Mouse (Mus musculus) heart, adult 10 weeks (tissue): ENCODE results near the gene Pcp2. TPM values are rescaled to one million over a fixed set of nuclear protein-coding genes. Genes with fewer than 3 reads are reported as not detected.

Source experiments
- polyA plus RNA-seq: library from polyadenylated mRNA; stranded (reverse); fragments of 350-450 nt; fragmentation: Illumina TruSeq; extraction: RNeasy Lipid Tissue Mini Kit (QIAGEN cat#74804); gene quantifications from one replicate; pipeline ENCODE4 v1.2.3, GENCODE M21; 2014; ENCODE audit warnings: low read depth, low replicate concordance

Gene Pcp2
- not detected for polyA plus RNA-seq

GRCm38 (mm10) chr8:3625445-3625844 lies at the start of gene Pcp2:
Gene Pcp2, minus strand, starts transcription at chr8:3625545.

GRCm38 (mm10) chr8:3671980-3672491 lies 46.7 kb upstream of the Pcp2 start, which contains the start of gene Fcor:
Gene Fcor, minus strand, starts transcription at chr8:3672362.

GRCm38 (mm10) chr8:3665507-3665906 lies 40.2 kb upstream of the Pcp2 start, which contains the start of gene Mcemp1:
Gene Mcemp1, plus strand, starts transcription at chr8:3665754.

GRCm38 (mm10) chr8:3655526-3655925 lies 30.2 kb upstream of the Pcp2 start, which contains the start of gene Retn:
Gene Retn, plus strand, starts transcription at chr8:3655770.

GRCm38 (mm10) chr8:3630647-3631477 lies 5.5 kb upstream of the Pcp2 start, which contains the start of gene Stxbp2:
Gene Stxbp2, plus strand, starts transcription at chr8:3630955.

GRCm38 (mm10) chr8:3621199-3621970 lies 4.0 kb downstream of the Pcp2 start, which contains the start of the genes Xab2 and Pet100:
Gene Xab2, minus strand, starts transcription at chr8:3621316.
Gene Pet100, plus strand, starts transcription at chr8:3621548.

GRCm38 (mm10) chr8:3586993-3587390 lies 38.4 kb downstream of the Pcp2 start, which contains the start of gene Camsap3:
Gene Camsap3, plus strand, starts transcription at chr8:3587293.

Other genes with a start within 250 kb of the Pcp2 start
- 10.9 TPM for gene Arhgef18, start 232.5 kb downstream of the Pcp2 start, polyA plus RNA-seq
- gene Pex11g, start 157.9 kb downstream of the Pcp2 start, polyA plus RNA-seq, result 3.0 TPM
- gene Tex45, start 154.7 kb downstream of the Pcp2 start, polyA plus RNA-seq, result not detected
- 28.6 TPM for gene Zfp358, start 132.4 kb downstream of the Pcp2 start, polyA plus RNA-seq
- 39.1 TPM for gene Mcoln1, start 125.1 kb downstream of the Pcp2 start, polyA plus RNA-seq
- gene Pnpla6, start 110.2 kb downstream of the Pcp2 start, polyA plus RNA-seq, result 19.1 TPM
- not detected for gene C330021F23Rik, start 57.6 kb downstream of the Pcp2 start, polyA plus RNA-seq
- 1.6 TPM for gene Camsap3, start 38.3 kb downstream of the Pcp2 start, polyA plus RNA-seq
- 16.1 TPM for gene Xab2, start 4.2 kb downstream of the Pcp2 start, polyA plus RNA-seq
- 38.0 TPM for gene Pet100, start 4.0 kb downstream of the Pcp2 start, polyA plus RNA-seq
- 9.3 TPM for gene Stxbp2, start 5.4 kb upstream of the Pcp2 start, polyA plus RNA-seq
- 5.4 TPM for gene Retn, start 30.2 kb upstream of the Pcp2 start, polyA plus RNA-seq
- gene Mcemp1, start 40.2 kb upstream of the Pcp2 start, polyA plus RNA-seq, result not detected
- 5.2 TPM for gene Fcor, start 46.8 kb upstream of the Pcp2 start, polyA plus RNA-seq
- gene Trappc5, start 50.8 kb upstream of the Pcp2 start, polyA plus RNA-seq, result 24.2 TPM
- 0.73 TPM for gene Fcer2a, start 68.6 kb upstream of the Pcp2 start, polyA plus RNA-seq
- 0.99 TPM for gene Clec4g, start 95.1 kb upstream of the Pcp2 start, polyA plus RNA-seq
- 0.76 TPM for gene Cd209a, start 123.4 kb upstream of the Pcp2 start, polyA plus RNA-seq
- gene Cd209e, start 228.8 kb upstream of the Pcp2 start, polyA plus RNA-seq, result not detected